Mouse (Mus musculus) c-Kit-positive CD71-positive TER-119-negative erythroid progenitor cells, embryonic 14.5 days (primary cell): ENCODE data around the gene Dusp6.
A peak's percentile ranks its signal among the peaks of the same experiment; 100 is the strongest.
"Not testable (repeated sequence)": the region's sequence is repeated elsewhere in the genome, so short reads cannot be mapped to it uniquely, and the experiment has no call there.

Experiments used
- DNase-seq: peaks from one replicate; pipeline ENCODE4 v3.0.0-alpha.2; 2013; ENCODE audit warnings: low read depth

Dusp6 gene

DNA sequence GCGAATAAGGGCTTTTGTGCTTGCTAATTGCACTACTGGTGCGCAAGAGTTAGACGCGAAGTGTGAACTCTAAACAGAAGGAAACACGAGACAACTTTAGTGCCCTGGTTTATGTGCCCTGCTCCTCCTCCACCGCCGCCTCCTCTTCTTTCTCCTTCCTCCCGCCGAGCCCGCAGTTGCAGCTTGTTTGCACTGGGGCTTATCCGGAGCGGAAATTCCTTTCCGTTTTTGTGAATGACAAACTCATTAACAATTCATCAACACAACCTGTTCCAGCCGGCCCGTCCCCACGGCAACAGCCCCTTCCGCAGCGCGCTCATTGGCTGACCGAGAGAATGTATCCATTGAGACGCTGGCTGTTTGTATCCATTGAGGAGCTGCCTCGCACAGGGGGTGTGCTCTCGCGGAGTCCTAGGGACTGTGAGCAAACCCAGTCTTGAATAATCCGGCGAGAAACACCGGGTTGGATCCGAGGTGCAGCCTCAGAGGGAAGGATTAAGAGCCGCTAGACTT, at the start of gene Dusp6:
TSS of gene Dusp6 (plus strand) at position 365 of the 513 bp plus-strand sequence.
- DNase-seq: peak; percentile 36

DNA sequence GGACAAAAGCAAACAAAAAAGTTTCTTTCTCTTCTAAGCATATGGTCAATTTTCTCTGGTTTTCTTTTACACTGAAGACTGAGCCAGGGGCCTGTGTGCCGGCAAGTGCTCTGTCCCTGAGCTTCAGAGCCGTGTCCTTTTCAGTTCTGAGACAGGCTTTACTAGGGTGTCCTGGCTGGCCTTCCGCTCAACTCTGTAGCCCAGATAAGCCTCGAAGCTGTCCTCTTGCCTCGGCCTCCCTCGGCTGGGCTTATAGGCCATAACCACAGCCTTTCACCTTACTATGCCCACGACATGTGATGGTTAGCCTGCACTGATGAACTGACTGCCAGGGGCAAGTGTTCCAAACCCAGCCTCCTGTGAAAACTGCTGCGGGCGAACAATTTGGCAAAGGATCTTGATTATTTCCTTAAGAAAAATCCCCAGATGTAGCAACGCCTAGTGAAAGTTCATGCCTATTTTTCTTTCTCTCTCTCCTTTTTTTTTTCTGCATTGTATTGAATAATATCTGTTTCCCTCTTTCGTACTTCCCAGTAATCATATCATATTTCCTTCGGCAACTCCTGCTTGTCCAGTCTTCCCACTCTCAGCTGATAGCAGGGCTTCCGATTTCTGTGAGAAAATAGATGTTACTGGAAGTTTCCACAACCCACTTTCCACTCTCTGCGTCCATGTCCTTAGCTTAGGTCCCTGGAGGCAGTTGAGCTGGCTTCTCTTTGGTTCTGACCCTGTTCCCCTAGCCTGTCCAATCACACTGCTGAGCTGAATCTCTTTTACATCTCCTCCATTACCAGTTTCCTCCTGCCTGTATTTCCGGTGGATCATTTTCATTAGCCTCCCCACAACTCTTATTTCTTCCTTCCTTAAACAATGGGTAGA, 48.4 kb upstream of the Dusp6 start:
- no peak for DNase-seq

GRCm38 (mm10) chr10:99216570-99216969, 46.5 kb upstream of the Dusp6 start:
- not testable (repeated sequence) for DNase-seq

- DNase-seq: no peak
Measured at GRCm38 (mm10) chr10:99221540-99221939, 41.5 kb upstream of the Dusp6 start.

DNA sequence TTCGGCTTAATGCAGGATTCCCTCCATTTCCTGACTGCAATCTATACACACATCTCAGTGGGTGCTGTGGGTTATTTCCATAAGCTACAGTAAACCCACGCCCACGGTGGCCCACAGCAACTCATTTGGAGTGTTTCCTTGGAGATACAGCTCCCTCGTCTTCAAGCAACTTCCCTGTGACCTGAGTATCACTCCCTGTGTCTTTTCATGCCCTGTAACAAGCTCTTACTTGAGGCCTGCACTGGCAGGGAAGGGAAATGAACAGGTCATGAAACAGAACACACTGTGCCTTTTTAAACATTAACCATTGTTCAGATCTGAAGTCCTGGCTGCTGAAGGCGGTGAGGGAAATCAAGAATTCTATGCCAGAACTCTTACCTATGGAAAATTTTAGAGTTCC, 40.3 kb upstream of the Dusp6 start:
- no peak for DNase-seq

- DNase-seq: no peak
Measured at GRCm38 (mm10) chr10:99224218-99224617, 38.8 kb upstream of the Dusp6 start.

- DNase-seq: no peak
Measured at GRCm38 (mm10) chr10:99226782-99227181, 36.2 kb upstream of the Dusp6 start.

GRCm38 (mm10) chr10:99227968-99228864, 34.8 kb upstream of the Dusp6 start:
- no peak for DNase-seq

DNA sequence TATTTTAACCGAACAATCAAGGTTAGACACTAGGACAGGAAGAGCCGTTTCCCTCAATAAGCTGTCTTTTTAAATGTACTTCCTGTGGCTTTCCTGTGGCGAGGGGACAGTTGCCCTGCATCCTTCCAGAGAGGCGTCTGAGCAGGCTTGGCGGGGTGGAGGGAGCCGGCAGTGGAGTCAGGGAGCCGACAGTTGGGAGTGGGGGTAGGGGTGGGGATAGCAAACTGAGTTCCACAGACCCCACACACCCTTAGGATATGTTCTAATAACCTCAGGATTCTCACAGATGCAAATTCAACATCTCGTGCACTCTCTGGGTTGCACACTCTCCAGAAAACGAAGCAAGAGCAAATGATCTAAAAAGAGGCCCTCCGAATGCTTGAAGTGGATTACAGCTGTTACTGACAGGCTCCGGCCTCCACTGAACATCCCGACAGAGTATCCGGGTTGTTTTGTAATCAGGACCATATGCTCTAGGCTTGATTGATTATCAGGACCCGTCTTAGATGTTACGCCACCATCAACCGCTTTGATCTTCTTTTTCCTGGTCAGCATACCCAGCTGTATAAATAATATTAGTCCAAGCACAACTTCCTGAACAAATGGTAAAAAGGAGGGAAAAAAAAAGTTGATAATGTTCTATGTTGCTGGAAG, 33.9 kb upstream of the Dusp6 start:
- DNase-seq: no peak

DNA sequence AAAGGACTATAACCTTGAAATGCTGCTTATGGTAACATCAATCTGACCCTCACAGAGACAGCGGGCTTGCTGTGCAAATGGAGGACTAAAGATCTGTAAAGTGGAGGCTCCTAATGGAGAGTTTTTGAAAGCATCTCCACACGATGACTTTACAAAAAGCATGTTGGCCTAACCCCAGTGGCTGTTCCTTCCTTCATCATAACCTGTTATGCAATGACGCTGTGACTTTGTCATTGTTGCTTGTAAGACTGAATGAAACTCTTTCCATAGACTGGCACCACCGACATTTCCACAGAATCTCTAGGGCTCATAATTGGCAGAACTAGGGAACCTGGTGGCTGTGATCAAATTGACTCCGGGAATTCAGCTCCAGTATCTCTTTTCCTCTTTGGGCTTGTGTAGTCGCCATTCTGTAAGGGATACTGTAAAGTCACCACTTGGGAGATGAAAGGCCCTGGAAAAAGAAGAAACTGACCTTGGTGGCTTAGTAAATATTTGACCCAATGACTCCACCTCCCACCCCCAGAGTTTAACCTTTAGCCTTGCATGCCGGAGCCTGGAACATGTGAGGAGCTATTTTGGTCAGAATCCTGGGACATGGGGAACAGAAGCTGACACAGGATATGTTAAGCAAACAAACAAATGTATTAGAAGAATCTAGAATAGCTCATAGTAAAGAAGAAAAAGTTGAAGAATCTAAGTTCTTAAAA, 30.4 kb upstream of the Dusp6 start:
- DNase-seq: no peak

DNA sequence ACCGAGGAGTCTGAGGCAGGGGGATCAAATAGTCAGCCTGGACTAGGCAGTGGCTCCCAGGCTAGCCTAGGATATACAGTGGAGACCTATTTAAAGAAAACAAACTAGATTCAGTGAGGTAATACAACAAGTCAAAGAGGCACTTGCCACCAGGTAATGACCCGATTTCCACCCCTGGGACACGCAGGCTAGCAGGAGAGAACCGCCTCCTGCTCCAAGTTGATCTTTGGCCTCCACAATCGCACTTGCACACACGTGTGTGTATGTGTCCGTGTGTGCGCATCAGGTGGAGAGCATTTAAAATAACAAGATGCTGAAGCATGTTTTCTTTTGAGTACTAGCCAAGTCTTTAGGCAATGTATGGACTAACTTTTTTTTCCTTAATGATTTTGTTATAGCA, 28.7 kb upstream of the Dusp6 start:
- no peak for DNase-seq

DNA sequence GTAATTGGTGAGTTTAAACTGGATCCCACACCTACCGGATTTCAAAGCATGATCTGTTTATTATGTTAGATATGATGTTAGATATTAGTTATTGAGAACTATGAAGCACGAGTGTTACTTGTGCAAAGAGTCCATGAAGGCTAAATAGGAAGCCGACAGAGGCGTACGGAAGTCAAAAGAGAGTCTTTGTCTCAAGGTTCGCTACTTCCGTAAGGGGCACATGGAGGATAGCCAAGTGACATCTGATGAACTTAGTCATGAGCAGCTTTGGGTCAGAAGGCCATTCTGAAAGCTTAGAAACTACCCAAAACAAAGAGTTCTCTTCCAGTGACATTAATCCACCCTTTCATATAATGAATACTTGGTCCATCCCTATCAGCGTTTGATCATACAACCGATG, 27.9 kb upstream of the Dusp6 start:
- DNase-seq: no peak

- DNase-seq: no peak
Measured at GRCm38 (mm10) chr10:99237205-99237832, 25.7 kb upstream of the Dusp6 start.

DNA sequence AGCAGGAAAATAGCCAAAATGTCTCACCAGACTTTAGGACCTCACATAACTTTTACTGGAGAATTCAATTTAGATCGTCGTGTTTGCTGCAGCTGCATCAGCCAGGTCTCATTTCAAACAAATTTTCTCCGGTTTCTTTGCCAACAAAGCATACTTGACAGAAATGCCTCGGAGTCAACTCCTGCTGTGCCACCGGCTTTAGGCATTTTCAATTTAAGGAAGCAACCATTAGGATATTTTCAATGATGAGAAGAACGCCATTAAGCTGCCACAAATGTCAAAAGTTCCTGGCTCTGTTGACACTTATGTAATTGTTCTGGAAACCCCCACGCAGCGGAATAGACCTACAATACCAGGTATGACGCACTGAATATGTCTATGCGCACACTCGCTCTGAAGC, 24.5 kb upstream of the Dusp6 start:
- no peak for DNase-seq

- no peak for DNase-seq
Measured at GRCm38 (mm10) chr10:99241284-99241828, 21.7 kb upstream of the Dusp6 start.

GRCm38 (mm10) chr10:99241829-99242711, 21.0 kb upstream of the Dusp6 start:
- no peak for DNase-seq

DNA sequence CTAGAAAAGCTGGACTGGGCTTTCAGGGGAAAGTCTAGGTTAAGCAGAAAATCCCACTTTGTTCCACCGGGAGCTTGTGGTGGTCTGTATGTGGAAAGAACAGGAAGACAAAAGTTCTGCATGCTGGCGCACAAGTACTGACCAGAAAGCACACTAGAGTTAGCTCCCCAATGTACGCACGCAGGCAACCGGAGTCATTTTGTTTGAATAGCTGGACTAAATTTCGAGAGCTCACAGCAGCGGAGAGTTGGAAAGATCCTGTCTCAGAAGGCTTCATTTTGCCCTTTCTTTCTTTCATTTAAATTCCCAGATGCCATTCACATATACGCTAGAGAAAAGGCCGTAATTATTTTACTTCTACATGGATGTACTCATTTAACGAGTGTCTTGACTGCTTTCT, 20.3 kb upstream of the Dusp6 start:
- DNase-seq: no peak

- DNase-seq: no peak
Measured at GRCm38 (mm10) chr10:99243907-99244489, 19.0 kb upstream of the Dusp6 start.

- DNase-seq: no peak
Measured at GRCm38 (mm10) chr10:99244655-99245260, 18.3 kb upstream of the Dusp6 start.
